In the genomic region with DNA sequence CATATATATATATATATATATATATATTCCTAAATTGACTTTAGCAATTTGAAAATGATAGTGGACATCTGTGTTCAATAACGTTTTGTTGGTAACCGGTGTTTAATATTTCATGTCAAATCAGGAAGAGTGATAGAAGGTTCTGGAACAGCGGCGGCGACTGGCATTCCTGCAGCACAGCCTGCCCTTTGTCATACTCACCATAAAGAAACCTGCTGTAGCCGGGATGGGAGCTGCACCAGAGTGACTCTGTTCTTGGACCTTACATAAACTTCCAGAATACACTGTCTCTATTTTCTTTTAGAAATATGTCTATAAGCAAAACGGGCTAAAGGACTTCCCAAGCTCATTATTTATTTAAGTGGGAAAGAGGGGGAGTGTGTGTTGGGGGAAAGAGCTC, we compare ENCODE assay signal across 13 mouse cellular contexts.
DNase-seq lines count a peak whose midpoint lies in the region; ATAC-seq lines count a peak whose summit lies in the region.
"Had no signal": no experiment of that assay in that cellular context is flagged by ENCODE, and none has a peak within 500 bp of the region (broad histone marks: within the 10 kb centered on the region; RNA-seq: fewer than 3 reads in every experiment).

No protein-coding gene starts in this region.

- H3K27ac ChIP-seq in heart, embryonic 10.5 days = no peak overlapping the region
- no peak overlapping the region for H3K27ac ChIP-seq in midbrain, embryonic 13.5 days
- H3K27ac ChIP-seq in midbrain, embryonic 10.5 days (replicated peaks) = no peak overlapping the region
- peak overlapping the region; percentile 77 for H3K27ac ChIP-seq in limb, embryonic 12.5 days
- H3K27ac ChIP-seq in stomach, embryonic 16.5 days (ENCODE audit: low read length) = no peak overlapping the region
- H3K27ac ChIP-seq: embryonic facial prominence, embryonic 15.5 days; gastrocnemius, adult 2 months; heart, embryonic 15.5 days; liver, embryonic 15.5 days had no signal

- no peaks in the 10 kb centered on the region for H3K9me3 ChIP-seq in heart, embryonic 10.5 days
- H3K9me3 ChIP-seq in midbrain, embryonic 13.5 days = no peaks in the 10 kb centered on the region
- no peaks in the 10 kb centered on the region for H3K9me3 ChIP-seq in midbrain, embryonic 10.5 days (replicated peaks)
- no peaks in the 10 kb centered on the region for H3K9me3 ChIP-seq in limb, embryonic 12.5 days
- H3K9me3 ChIP-seq in stomach, embryonic 16.5 days (replicated peaks; ENCODE audit: control insufficient read depth, low read length) = no peaks in the 10 kb centered on the region
- H3K9me3 ChIP-seq: embryonic facial prominence, embryonic 15.5 days; heart, embryonic 15.5 days; liver, embryonic 15.5 days had no signal

- no peak overlapping the region for H3K4me3 ChIP-seq in heart, embryonic 10.5 days
- no peak overlapping the region for H3K4me3 ChIP-seq in midbrain, embryonic 13.5 days (replicated peaks)
- H3K4me3 ChIP-seq in midbrain, embryonic 10.5 days = no peak overlapping the region
- H3K4me3 ChIP-seq in limb, embryonic 12.5 days (replicated peaks) = no peak overlapping the region
- H3K4me3 ChIP-seq in stomach, embryonic 16.5 days (replicated peaks; ENCODE audit: low read length) = no peak overlapping the region
- H3K4me3 ChIP-seq: embryonic facial prominence, embryonic 15.5 days; gastrocnemius, adult 2 months; heart, embryonic 15.5 days; liver, embryonic 15.5 days had no signal

- no peaks in the 10 kb centered on the region for H3K36me3 ChIP-seq in heart, embryonic 10.5 days
- H3K36me3 ChIP-seq in midbrain, embryonic 13.5 days = no peaks in the 10 kb centered on the region
- H3K36me3 ChIP-seq in midbrain, embryonic 10.5 days = no peaks in the 10 kb centered on the region
- H3K36me3 ChIP-seq in limb, embryonic 12.5 days = no peaks in the 10 kb centered on the region
- no peaks in the 10 kb centered on the region for H3K36me3 ChIP-seq in stomach, embryonic 16.5 days (ENCODE audit: control insufficient read depth, insufficient read depth, low read length)
- H3K36me3 ChIP-seq: embryonic facial prominence, embryonic 15.5 days; heart, embryonic 15.5 days; liver, embryonic 15.5 days had no signal

- H3K9ac ChIP-seq in midbrain, embryonic 13.5 days (replicated peaks) = no peak overlapping the region
- no peak overlapping the region for H3K9ac ChIP-seq in limb, embryonic 12.5 days (replicated peaks)
- H3K9ac ChIP-seq in stomach, embryonic 16.5 days (ENCODE audit: low read length) = no peak overlapping the region
- H3K9ac ChIP-seq: embryonic facial prominence, embryonic 15.5 days; heart, embryonic 15.5 days; liver, embryonic 15.5 days had no signal

- peaks cover 6% of the 10 kb centered on the region; the same call in 1 of the 2 replicates for H3K27me3 ChIP-seq in heart, embryonic 10.5 days (ENCODE audit: insufficient read depth, poor library complexity, severe bottlenecking)
- H3K27me3 ChIP-seq in midbrain, embryonic 13.5 days = no peaks in the 10 kb centered on the region
- H3K27me3 ChIP-seq in midbrain, embryonic 10.5 days (ENCODE audit: low read depth, poor library complexity, severe bottlenecking) = peaks cover 24% of the 10 kb centered on the region
- no peaks in the 10 kb centered on the region for H3K27me3 ChIP-seq in limb, embryonic 12.5 days
- no peaks in the 10 kb centered on the region for H3K27me3 ChIP-seq in stomach, embryonic 16.5 days (ENCODE audit: control insufficient read depth, insufficient read depth, low read length)
- H3K27me3 ChIP-seq: embryonic facial prominence, embryonic 15.5 days; liver, embryonic 15.5 days had no signal

- peak; percentile 74 for DNase-seq in heart, adult 11 months
- DNase-seq in heart, embryonic 10.5 days (ENCODE audit: low spot score) = no peak
- DNase-seq in midbrain, embryonic 10.5 days (ENCODE audit: low spot score) = no peak
- no peak for DNase-seq in left cerebral cortex, adult 9 months (ENCODE audit: low spot score in 2 of 2)
- DNase-seq in right cerebral cortex, adult 2 months (ENCODE audit: low spot score in 2 of 2) = no peak
- DNase-seq: gastrocnemius, adult 2 months; thymus, postnatal 14 days had no signal

- H3K4me1 ChIP-seq in heart, embryonic 10.5 days = no peaks in the 10 kb centered on the region
- no peaks in the 10 kb centered on the region for H3K4me1 ChIP-seq in midbrain, embryonic 13.5 days (replicated peaks)
- H3K4me1 ChIP-seq in midbrain, embryonic 10.5 days = peaks cover 7% of the 10 kb centered on the region
- H3K4me1 ChIP-seq in limb, embryonic 12.5 days (replicated peaks) = peaks cover 34% of the 10 kb centered on the region
- H3K4me1 ChIP-seq in stomach, embryonic 16.5 days (ENCODE audit: control insufficient read depth, insufficient read depth, low read length) = peaks cover 7% of the 10 kb centered on the region; the same call in 1 of the 2 replicates
- H3K4me1 ChIP-seq: embryonic facial prominence, embryonic 15.5 days; heart, embryonic 15.5 days; liver, embryonic 15.5 days had no signal

- 61% methylated on average over 7 of the region's 7 CpGs for WGBS in heart, embryonic 10.5 days
- WGBS in midbrain, embryonic 13.5 days = 67% methylated on average over 7 of the region's 7 CpGs
- WGBS in midbrain, embryonic 10.5 days = 71% methylated on average over 7 of the region's 7 CpGs
- WGBS in limb, embryonic 12.5 days = 29% methylated on average over 7 of the region's 7 CpGs
- 24% methylated on average over 7 of the region's 7 CpGs for WGBS in stomach, embryonic 16.5 days

- peak; percentile 63; the same call in 1 of the 2 replicates for ATAC-seq in midbrain, embryonic 13.5 days
- ATAC-seq in limb, embryonic 12.5 days (ENCODE audit: insufficient number of reproducible peaks, insufficient read depth, low FRiP score, low TSS enrichment, low read depth) = no peak
- ATAC-seq in stomach, embryonic 16.5 days (ENCODE audit: insufficient read depth, low FRiP score) = no peak

- H3K4me2 ChIP-seq in midbrain, embryonic 13.5 days (replicated peaks) = no peak overlapping the region
- peak overlapping the region; percentile 30; the same call in 1 of the 2 replicates for H3K4me2 ChIP-seq in limb, embryonic 12.5 days
- H3K4me2 ChIP-seq in stomach, embryonic 16.5 days (ENCODE audit: low read depth, low read length) = peak overlapping the region; percentile 35
- H3K4me2 ChIP-seq: liver, embryonic 15.5 days had no signal
